Mouse (Mus musculus) testis, adult 2 months (tissue): ENCODE data around the gene Nfu1. TPM values are rescaled to one million over a fixed set of nuclear protein-coding genes. Genes with fewer than 3 reads are reported as not detected.

Experiments used
- H3K27ac ChIP-seq: fragments of 200-500 bp; 2 replicates; pipeline ENCODE4 v1.5.1; 2012; ENCODE audit warnings: low read depth, low read length; ENCODE audit not compliant: control insufficient read depth, insufficient read depth
- H3K27me3 ChIP-seq: fragments of 200-500 bp; 2 replicates; pipeline ENCODE4 v1.6.1; 2012; ENCODE audit warnings: mild to moderate bottlenecking, low read length, moderate library complexity; ENCODE audit not compliant: control insufficient read depth, insufficient read depth
- H3K36me3 ChIP-seq: fragments of 200-500 bp; 2 replicates; pipeline ENCODE4 v1.6.1; 2012; ENCODE audit warnings: mild to moderate bottlenecking, low read length; ENCODE audit not compliant: control insufficient read depth, insufficient read depth
- H3K4me1 ChIP-seq: fragments of 200-500 bp; 2 replicates; pipeline ENCODE4 v1.6.1; 2012; ENCODE audit warnings: low read length; ENCODE audit not compliant: control insufficient read depth, insufficient read depth
- H3K4me3 ChIP-seq: fragments of 200-500 bp; 2 replicates; pipeline ENCODE4 v1.5.1; 2012; ENCODE audit warnings: low read depth, mild to moderate bottlenecking, low read length, moderate library complexity, mixed read lengths; ENCODE audit not compliant: control insufficient read depth
- CTCF ChIP-seq: fragments of 200-500 bp; IDR thresholded peaks from 2 replicates; pipeline ENCODE4 v1.5.1; 2012; ENCODE audit warnings: low read depth, mild to moderate bottlenecking, inconsistent platforms, low read length, moderate library complexity; ENCODE audit not compliant: control insufficient read depth, insufficient read depth, insufficient replicate concordance
- POLR2A ChIP-seq: fragments of 200-500 bp; IDR thresholded peaks from 2 replicates; pipeline ENCODE4 v1.6.1; 2012; ENCODE audit warnings: low read depth, mild to moderate bottlenecking, inconsistent platforms, low read length, moderate library complexity; ENCODE audit not compliant: control insufficient read depth
- polyA plus RNA-seq: library from polyadenylated mRNA; depleted of rRNA; stranded (reverse); fragments of >200 nt; gene quantifications from 2 replicates; pipeline ENCODE4 v1.2.3, GENCODE M21; 2012; rRNA removed

The Nfu1 gene
- polyA plus RNA-seq, 1 experiment = 119 TPM

DNA sequence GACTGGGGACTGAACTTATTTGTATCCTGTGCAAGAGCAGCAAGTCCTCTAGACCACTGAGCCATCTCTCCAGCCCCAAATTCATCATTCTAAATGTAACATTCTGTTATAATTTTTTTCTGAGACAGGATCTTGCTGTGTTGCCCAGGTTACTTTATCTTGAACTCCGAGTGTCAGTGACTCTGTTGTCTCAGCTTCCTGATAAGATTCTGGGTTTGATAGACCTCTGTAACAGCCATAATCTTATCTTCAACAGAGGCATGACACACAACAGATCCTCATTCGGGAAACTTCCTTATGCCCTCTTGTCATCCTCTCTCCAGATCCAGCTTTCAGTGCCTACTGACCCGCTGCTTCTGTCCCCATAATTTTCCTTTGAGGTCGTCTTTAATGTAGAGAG is 63.7 kb downstream of the Nfu1 start:
- no peak for TF ChIP-seq CTCF
- no peak for TF ChIP-seq POLR2A
- Histone ChIP-seq H3K27me3 (no peaks in the 10 kb centered on the region), H3K36me3 (peaks cover 3% of the 10 kb centered on the region), H3K4me3 (no peak overlapping the region), H3K4me1 (no peaks in the 10 kb centered on the region), H3K27ac (no peak overlapping the region)

DNA sequence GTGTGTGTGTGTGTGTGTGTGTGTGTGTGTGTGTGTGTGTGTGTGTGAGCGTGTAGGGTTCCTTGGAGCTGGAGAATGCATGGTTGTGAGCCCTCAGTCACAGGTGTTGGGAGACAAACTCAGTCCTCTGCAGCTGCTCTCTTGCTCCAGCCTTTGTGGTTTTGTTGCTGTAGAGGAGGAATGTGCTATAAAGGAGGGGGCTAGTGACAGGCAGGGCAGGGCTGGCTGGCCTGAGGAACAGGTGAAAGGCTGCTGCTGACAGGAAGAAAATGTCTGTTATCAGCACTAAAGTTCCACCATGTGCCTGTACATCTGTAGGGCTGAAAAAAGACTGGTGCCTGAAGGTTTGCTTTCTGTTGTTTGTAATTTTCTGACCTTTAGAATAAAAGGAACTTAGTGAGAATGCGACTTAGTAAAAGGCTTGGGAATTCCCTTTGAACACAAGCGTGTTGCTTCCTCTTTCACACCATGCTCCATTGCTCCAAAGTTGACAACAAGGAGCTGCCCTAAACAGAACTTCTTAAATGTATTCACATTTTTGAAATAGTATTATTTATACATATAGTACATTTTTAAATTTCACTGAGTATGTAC is 66.2 kb downstream of the Nfu1 start:
- Histone ChIP-seq H3K4me1 (no peaks in the 10 kb centered on the region), H3K36me3 (peaks cover 1% of the 10 kb centered on the region), H3K4me3 (no peak overlapping the region), H3K27me3 (no peaks in the 10 kb centered on the region), H3K27ac (no peak overlapping the region)
- no peak for TF ChIP-seq POLR2A

Other genes with a start within 250 kb of the Nfu1 start
- 5.7 and 6.7 TPM in 2 replicates for gene Anxa4, start 215.7 kb upstream of the Nfu1 start, polyA plus RNA-seq
- 43.4 and 61.2 TPM in 2 replicates for gene Aak1, start 159.7 kb upstream of the Nfu1 start, polyA plus RNA-seq
- gene Gfpt1, start 33.6 kb downstream of the Nfu1 start, polyA plus RNA-seq = 31.8 and 37.7 TPM in 2 replicates
- 3.9 and 5.0 TPM in 2 replicates for gene D6Ertd527e, start 95.5 kb downstream of the Nfu1 start, polyA plus RNA-seq